Mouse (Mus musculus) limb, embryonic 14.5 days (tissue): Measurements from ENCODE around the gene Tsfm. TPM values are rescaled to one million over a fixed set of nuclear protein-coding genes. Genes with fewer than 3 reads are reported as not detected.

Experiments
- ATAC-seq: fragments of 200-750 bp; cut with Nextera tagmentation; 2 replicates; pipeline ENCODE4 v1.8.0; 2017; ENCODE audit warnings: low read depth, moderate number of reproducible peaks, moderate TSS enrichment; ENCODE audit not compliant: low FRiP score
- DNase-seq: peaks from one replicate; pipeline ENCODE4 v3.0.0-alpha.2; 2015; ENCODE audit warnings: low spot score
- H3K27ac ChIP-seq: fragments of 300-500 bp; sonication (generic); replicated peaks from 2 replicates; pipeline ENCODE4 v1.5.1; 2014; ENCODE audit warnings: low read depth, mild to moderate bottlenecking, low read length, moderate library complexity, mixed read lengths
- H3K27me3 ChIP-seq: fragments of 300-500 bp; sonication (generic); 2 replicates; pipeline ENCODE4 v1.6.1; 2014; ENCODE audit warnings: low read length, mixed read lengths; ENCODE audit not compliant: control insufficient read depth, insufficient read depth
- H3K36me3 ChIP-seq: fragments of 300-500 bp; sonication (generic); 2 replicates; pipeline ENCODE4 v1.6.1; 2014; ENCODE audit warnings: mild to moderate bottlenecking, low read length, moderate library complexity, mixed read lengths; ENCODE audit not compliant: control insufficient read depth, insufficient read depth
- H3K4me1 ChIP-seq: fragments of 300-500 bp; sonication (generic); 2 replicates; pipeline ENCODE4 v1.6.1; 2014; ENCODE audit warnings: antibody characterized with exemption, low read length, mixed read lengths; ENCODE audit not compliant: control insufficient read depth, insufficient read depth
- H3K4me2 ChIP-seq: fragments of 300-500 bp; sonication (generic); replicated peaks from 2 replicates; pipeline ENCODE4 v1.6.1; 2014; ENCODE audit warnings: low read depth, mild to moderate bottlenecking, low read length, moderate library complexity; ENCODE audit not compliant: severe bottlenecking
- H3K4me3 ChIP-seq: fragments of 300-500 bp; sonication (generic); replicated peaks from 2 replicates; pipeline ENCODE4 v1.5.1; 2014; ENCODE audit warnings: low read length
- H3K9ac ChIP-seq: fragments of 300-500 bp; sonication (generic); 2 replicates; pipeline ENCODE4 v1.6.1; 2014; ENCODE audit warnings: mild to moderate bottlenecking, low read depth, low read length, moderate library complexity; ENCODE audit not compliant: severe bottlenecking
- H3K9me3 ChIP-seq: fragments of 300-500 bp; sonication (generic); 2 replicates; pipeline ENCODE4 v1.6.1; 2016; ENCODE audit warnings: low read length; ENCODE audit not compliant: control insufficient read depth
- POLR2A ChIP-seq: fragments of 200-500 bp; IDR thresholded peaks from 2 replicates; pipeline ENCODE4 v1.8.0; 2012; ENCODE audit warnings: inconsistent platforms, mild to moderate bottlenecking, moderate library complexity, borderline replicate concordance; ENCODE audit not compliant: insufficient read depth, insufficient read length; ENCODE audit errors: extremely low read depth
- WGBS: fragments of 180-500 bp; shearing (Covaris S2); extraction: QIAGEN DNeasy Blood & Tissue Kit; methylation state at CpG from one replicate; pipeline ENCODE4 v1.1.7; 2014; 5-methylcytosine and 5-hydroxymethylcytosine counted together
- polyA plus RNA-seq, 2 experiments: library from polyadenylated mRNA; depleted of rRNA in 1 of 2; stranded (reverse) in 1 of 2; unstranded in 1 of 2; fragments of >200 nt; fragmentation: Nextera tagmentation in 1 of 2; extraction: Ambion mirVana in 1 of 2; gene quantifications; 2 replicates each; pipeline versions ENCODE4 v1.2.1 to v1.2.3; 2012 to 2014

Gene Tsfm
- 55.8 and 59.7 TPM in 2 replicates for polyA plus RNA-seq (2012; rRNA removed)
- polyA plus RNA-seq (2014; fragmentation: Nextera tagmentation; extraction: Ambion mirVana): 65.2 and 69.0 TPM in 2 replicates

DNA sequence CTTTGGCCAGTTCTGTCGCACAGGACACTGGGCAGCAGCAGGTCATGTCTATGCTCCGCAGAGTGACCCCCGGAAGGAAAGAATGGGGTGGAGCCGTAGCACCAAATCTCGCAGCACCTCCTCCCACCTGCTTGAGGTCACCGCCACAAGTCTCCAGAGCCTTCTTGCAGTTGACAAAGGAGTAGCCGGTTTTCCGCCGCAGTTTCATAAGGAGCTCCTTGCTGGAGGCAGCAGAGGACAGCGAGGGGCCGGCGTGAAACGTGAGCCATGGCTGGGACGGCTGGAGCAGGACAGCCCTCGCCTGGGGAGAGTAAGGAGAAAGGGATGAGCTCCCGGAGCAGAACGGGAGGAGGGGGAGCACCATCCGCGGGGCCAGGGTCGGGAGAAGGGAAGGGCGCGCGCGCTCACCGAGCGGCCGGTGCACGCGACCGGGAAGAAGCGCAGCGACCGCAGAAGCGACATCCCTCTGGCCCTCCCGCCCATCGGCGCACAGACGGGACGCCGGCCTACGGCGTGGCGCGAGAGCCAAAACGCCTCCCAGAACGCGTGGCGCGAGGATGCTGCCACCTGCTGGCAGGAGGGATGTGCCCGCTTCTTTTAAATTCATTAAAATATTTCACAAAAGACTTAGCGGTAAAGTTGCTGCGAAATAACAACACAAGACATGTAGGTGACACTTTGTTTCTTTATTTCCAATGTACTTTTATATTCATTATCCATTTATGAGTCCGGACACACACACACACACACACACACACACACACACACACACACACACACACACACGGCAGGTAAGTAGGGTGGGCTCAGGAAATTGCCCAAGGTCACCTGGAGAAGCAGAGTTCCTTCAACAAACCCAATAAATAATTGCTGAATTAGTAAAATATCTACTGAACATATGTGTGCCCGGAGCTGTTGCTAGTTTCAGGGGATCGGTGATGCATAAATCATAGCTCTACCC, at the start of gene Tsfm:
Tsfm (minus strand) TSS at position 505 of the 961 bp plus-strand sequence.
- Histone ChIP-seq H3K4me3 (peak within 1 kb of the TSS; percentile 69), H3K9ac (peak within 1 kb of the TSS; percentile 72), H3K4me1 (peaks cover 4% of the 10 kb centered on the region; the same call in 1 of the 2 replicates), H3K36me3 (peaks cover 37% of the 10 kb centered on the region), H3K4me2 (peak within 1 kb of the TSS; percentile 68), H3K27ac (peak within 1 kb of the TSS; percentile 34; the same call in 1 of the 2 replicates), H3K9me3 (no peaks in the 10 kb centered on the region), H3K27me3 (no peaks in the 10 kb centered on the region)
- 5% methylated on average over 55 of the region's 56 CpGs for WGBS
- ATAC-seq (peak; percentile 88), DNase-seq (peak; percentile 88)
- 0 out of 2 replicates have a peak, but pooled peaks have one; percentile 68 for TF ChIP-seq POLR2A

DNA sequence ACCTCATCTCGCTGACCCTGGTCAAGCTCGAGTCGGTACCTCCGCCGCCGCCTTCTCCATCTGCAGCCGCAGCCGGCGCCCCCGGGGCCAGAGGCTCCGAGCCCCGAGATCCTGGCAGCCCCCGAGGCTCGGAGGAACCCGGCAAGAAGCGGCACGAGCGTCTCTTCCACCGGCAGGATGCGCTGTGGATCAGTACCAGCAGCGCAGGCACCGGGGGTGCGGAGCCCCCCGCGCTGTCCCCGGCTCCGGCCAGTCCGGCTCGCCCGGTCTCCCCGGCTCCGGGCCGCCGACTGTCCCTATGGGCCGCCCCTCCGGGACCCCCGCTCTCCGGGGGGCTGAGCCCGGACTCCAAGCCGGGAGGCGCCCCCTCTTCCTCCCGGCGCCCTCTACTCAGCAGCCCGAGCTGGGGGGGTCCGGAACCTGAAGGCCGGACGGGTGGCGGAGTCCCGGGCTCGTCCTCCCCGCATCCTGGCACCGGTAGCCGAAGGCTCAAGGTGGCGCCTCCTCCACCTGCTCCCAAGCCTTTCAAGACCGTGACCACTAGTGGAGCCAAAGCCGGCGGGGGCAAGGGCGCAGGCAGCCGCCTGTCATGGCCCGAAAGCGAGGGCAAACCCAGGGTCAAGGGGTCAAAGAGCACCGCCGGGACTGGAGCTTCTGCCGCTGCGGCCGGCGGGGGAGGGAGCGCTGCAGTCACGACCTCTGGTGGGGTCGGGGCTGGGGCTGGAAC, 49.2 kb upstream of the Tsfm start:
- ATAC-seq (no peak), DNase-seq (no peak)
- peak overlapping the region; percentile 56 for H3K9ac ChIP-seq
- WGBS: 1% methylated on average over 44 of the region's 70 CpGs
- no peaks in the 10 kb centered on the region for H3K36me3 ChIP-seq
- H3K4me3 ChIP-seq: peak overlapping the region; percentile 52
- no peaks in the 10 kb centered on the region for H3K9me3 ChIP-seq
- peak overlapping the region; percentile 96 for H3K4me2 ChIP-seq
- no peak overlapping the region for H3K27ac ChIP-seq
- peaks cover 74% of the 10 kb centered on the region for H3K27me3 ChIP-seq
- TF ChIP-seq POLR2A: no peak
- H3K4me1 ChIP-seq: peaks cover 9% of the 10 kb centered on the region; the same call in 1 of the 2 replicates

DNA sequence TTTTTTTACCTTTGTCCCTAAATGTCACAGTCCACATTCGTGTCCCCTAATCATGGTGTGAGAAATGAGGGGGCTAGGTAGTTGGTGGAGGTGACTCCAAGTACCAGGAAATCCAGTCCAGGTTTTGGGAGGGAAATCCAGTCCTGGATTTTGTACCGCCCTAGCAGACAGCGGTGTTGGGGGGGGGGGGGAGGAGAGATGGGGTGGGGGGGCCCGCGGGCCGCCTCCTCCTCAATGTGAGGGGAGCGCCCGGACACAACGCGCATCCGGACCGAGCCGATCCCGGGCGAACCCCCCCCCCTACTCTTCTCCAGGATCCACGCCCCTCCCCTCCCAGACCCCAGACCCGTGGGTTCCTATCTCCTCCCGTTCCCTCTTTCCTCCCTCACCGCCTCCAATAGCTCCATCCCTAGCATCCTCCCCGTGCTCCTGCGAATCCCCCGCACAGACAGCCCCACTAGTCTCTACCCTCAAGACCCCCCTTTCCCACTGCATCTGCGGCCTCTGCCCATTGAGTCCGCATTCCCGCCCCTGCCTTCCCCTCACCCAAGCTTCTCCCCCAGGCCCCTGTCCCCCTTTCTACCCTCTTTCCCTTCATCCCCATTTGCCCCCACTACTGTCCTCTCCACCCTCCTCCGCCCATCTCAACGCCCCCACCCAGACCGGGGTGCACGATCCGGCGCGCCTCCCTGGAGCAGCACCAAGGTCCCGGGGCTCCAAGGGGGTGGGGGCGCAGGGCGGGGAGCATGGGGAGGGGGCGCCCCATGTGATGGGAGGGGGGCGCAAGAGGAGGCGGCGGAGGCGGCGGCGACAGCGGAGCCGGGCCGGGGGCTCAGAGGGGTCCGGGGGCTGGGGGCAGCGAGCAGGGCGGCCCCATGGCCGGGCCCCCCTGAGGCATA, 48.3 kb upstream of the Tsfm start:
- Histone ChIP-seq H3K27me3 (peaks cover 71% of the 10 kb centered on the region), H3K9me3 (no peaks in the 10 kb centered on the region), H3K9ac (peak overlapping the region; percentile 56), H3K4me2 (peak overlapping the region; percentile 96), H3K36me3 (no peaks in the 10 kb centered on the region), H3K4me1 (peaks cover 9% of the 10 kb centered on the region; the same call in 1 of the 2 replicates), H3K27ac (no peak overlapping the region), H3K4me3 (peak overlapping the region; percentile 52)
- no peak; the same call in 1 of the 2 replicates for ATAC-seq
- 2% methylated on average over 24 of the region's 49 CpGs for WGBS
- no peak for TF ChIP-seq POLR2A
- peak; percentile 74 for DNase-seq

DNA sequence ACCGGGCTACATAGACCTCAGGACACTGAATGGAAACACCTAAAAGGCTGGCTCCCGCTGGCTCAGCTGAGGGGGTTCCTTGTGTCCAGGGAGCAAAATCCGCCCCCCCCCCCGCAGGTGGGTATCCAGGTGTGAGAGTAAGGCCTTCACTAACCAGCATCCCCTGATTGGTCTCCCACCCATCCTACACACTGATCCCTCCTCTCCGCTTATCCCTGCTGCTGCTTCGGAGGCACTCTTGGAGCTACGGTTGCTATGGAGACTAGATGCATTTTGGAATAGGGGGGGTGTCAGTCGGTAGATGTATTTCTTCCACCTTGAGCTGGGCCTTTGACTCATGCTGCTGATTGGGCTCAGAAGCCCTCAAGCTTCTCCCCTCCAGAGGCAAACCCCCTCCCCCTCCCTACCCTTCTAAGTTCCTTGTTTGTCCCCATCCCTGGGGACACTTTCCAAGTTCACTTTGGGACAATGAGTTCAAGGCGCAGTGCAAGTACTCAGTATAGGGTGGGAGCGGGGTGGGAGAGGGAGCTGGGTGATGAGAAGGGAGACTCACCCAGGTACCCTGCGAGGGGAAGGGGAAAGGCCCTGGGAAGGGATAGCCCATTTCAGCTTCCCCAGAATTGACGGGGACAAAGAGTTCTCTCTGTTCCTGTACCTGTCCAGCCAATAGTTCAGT, 47.5 kb upstream of the Tsfm start:
- H3K9ac ChIP-seq: no peak overlapping the region
- H3K36me3 ChIP-seq: no peaks in the 10 kb centered on the region
- H3K9me3 ChIP-seq: no peaks in the 10 kb centered on the region
- no peak overlapping the region for H3K27ac ChIP-seq
- H3K4me1 ChIP-seq: peaks cover 9% of the 10 kb centered on the region; the same call in 1 of the 2 replicates
- H3K4me3 ChIP-seq: peak overlapping the region; percentile 52
- H3K27me3 ChIP-seq: peaks cover 65% of the 10 kb centered on the region
- no peak for TF ChIP-seq POLR2A
- H3K4me2 ChIP-seq: peak overlapping the region; percentile 96
- WGBS: 8% methylated on average over 11 of the region's 12 CpGs
- DNase-seq (no peak), ATAC-seq (no peak)
